Mouse (Mus musculus): Measurements from ENCODE around the gene Frmd4a.
"Not testable (repeated sequence)": the region's sequence is repeated elsewhere in the genome, so short reads cannot be mapped to it uniquely, and the experiment has no call there.

The Frmd4a gene

DNA sequence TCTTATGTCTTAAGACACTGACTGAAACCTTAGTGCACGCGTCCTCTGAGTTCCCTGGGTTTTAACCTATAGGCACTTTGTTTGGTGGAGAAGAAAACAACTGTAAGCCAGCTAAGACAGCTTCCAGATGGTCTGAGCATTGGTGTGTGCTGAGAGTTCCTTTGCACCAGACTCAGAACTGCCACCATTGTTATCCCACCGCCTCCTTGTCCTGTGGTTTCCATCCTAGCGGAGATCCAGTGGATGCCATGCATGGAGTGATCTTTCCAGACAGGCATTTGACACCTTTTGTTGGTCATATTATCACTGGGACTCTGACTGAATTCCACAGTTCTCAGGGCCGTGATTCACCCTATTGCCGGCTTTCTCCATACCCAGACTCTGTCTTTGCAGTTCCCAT, 205.8 kb downstream of the Frmd4a start:
- no peak for DNase-seq

DNA sequence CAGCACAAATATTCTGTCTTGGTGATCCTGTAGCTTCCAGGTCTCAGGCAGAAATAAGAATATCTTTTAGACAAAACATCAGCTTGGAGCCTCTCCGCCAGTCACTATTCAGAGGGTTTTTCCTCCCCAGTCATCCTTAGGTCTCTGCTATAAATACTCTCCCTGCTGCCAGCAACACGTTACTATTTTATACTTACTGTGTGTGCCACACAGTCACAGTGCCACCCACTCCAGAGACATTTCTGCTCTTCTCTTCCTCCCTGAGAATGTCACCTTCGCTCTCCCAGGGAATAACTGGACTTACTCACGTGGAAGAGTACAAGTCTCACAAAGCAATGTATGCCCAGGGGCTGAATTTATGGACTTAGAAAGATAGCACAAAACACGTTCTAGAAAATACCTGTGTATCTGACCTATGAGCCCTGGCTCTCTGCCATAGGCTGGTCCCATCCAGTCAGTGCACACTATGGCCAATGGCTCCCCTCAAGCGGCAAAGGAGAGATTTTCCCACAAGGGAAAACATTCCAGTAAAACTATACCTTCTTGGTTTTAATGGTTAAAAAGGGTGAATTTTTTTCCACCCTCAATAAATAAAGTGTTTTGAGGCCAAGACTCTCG, 209.5 kb downstream of the Frmd4a start:
- DNase-seq: no peak

DNA sequence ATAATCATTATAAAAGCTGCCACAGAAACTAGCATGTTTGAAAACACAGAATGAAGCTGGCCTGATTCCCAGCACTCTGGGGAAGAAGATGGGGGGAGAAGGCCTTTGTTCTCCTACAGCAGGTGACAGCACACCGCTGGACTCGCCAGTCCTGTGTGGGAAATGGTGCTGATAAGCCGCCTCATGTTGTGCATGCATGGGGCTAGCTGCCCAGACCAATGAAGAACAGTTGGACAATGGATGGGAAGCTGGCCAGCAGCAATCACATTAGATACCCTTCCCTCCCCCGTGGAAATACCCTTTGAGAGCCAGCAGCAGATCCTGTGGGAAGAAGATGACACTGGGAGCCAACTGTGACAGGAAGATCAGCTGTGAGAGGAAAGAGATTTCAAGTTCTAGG, 210.0 kb downstream of the Frmd4a start:
- DNase-seq: no peak

DNA sequence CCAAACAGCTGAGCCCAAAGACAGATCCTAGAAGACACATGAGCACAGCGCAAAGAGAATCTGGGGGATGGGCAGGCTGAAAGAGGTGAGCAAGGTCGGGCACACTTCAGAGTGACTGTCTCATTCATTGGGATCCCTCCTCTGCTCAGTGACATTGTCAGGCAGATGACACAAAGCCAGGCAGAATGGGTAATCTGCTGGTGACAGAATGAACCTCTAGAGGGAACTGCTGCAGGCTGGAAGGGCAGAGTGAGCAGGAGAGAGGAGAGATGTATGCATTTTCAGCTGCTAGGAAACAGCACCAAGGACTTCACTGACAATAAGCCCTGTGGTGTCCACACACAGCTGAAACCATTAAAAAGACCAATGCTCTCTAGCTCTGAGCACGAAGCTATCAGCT, 211.0 kb downstream of the Frmd4a start:
- no peak for DNase-seq

DNA sequence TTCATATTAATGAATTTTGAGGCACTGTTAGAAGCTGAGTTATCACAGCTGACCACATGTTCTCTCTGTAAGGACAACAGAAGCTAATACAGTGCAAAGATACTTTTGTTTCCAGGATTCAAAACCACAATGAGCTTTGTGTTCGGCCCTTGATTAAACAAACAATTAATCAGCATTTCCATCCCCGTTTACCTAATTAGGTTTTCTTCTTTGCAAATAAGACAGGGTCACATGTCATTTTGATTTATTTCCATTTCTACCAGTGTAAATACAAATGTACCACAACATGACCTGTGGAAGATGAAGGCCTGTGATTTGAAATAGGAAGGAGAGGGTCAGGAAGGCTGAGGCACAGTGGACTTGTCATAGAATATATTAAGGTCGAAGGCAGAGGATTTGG, 214.8 kb downstream of the Frmd4a start:
- DNase-seq: no peak

DNA sequence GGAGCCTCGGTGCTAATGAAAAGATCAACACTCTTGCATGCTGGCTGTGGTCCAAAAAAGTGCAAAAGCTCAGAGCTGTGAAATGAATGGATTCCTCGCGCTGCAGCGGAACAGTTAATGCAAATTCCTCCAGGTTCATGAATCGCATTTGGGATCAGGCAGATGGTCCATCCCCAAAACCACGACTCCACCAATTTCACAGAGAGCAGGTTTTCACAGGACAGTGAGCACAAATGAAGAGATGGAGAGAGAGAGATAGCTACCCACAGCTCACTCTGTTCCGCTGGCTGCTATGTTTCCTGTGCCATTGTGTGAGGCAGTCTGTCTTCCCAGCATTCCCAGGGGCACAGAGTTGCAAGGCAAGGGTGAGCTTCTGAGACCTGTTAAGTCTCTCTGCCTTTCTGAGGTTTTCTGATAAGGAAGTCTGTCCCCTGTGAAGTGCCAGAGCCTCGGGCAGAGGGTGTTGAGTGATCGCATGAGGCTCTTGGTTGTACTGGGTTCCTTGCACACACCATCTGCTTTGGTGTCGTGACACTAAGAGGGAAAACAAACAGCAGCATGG, 215.3 kb downstream of the Frmd4a start:
- DNase-seq: peak in 1 of 2 experiments; percentile 19

DNA sequence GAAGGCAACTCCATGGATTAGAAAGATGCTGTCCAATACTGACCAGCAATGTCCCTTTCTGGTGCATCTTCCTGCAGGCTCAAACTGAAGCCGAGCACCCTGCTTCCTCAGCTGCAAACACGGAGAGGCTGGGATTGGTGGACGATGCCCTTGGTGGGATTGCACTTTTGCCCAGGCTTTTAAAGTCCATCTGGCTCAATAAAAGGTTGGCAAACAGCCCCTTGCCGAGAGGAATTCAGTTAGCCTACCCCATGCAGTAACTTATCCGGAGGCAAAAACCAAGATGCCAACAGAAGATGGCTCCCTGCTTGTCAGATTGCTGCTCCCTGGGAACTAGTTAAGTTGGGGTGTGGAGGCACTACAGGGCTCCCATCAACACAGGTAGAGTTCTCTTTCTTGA, 220.2 kb downstream of the Frmd4a start:
- DNase-seq: peak in 1 of 2 experiments; percentile 12

DNA sequence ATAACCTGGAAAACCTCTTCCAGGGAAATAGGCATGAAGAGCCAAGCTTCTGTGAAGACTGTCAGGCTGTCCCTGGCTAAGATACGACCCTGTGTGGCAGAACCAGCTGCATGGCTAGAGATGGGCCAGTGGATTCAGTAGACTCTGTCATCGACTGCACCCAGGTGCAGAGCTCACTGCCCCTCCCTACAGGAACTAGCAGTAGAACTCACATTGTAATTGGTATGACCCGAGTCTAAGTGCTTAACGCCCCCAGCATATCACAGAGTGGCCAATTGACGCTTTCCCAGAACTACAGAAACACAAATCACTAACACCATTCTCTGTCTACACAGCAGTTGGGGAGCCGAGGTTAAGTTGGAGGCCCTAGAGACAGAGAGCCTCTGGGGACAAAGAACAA, 232.2 kb downstream of the Frmd4a start:
- no peak for DNase-seq

DNA sequence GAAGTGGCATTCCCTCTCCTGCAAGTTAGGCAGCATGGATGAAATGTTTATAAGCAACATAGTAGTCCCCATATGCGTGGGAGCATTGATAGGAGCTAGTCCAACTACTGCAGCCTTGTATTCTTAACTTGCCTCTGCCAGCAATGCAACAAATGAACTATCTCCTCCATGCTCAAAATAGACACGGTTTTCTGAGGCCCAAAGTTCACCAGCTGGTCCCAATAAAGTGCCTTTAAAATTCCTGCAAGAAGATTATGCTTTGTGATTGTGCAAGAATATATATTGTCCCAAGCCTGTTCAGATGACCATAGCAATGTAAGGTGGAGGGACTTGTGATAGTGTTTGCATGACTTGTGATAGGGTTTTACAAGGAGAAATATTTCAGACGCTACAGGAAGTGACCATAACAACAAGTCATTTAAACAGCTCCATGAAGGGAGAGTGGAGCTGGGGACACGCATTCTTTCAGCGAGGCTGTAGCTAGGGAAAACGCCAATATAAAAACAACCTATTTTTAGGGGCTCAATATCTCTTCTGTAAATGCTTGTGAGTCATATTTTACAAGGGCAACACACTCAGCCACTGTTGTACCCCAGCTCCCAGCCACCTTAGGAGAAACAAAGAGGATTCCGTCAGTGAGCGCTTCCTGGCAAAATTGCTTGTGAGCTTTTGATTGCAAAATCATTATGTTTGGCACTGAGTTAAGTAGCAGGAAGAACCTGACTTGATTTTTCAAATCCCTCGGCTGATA, 235.2 kb downstream of the Frmd4a start:
- DNase-seq: no peak

DNA sequence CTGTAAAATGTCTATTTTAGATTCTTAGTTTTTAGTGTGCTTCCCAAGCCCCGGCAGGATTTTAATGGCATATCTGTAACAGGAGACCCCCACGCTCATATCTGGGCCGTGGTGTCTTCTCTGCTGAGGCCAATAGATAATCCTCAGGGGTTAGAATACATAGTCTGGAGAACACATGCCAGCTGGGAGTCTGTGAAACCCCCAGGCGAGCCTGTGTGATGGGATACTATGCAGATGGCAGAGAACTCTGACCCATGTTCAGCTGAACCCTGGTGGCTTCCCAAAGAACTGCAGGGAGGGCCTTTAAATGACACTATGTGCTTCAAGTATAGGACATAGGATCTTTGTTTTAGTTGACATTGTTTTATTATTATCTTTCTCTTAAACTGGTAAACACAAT, 235.8 kb downstream of the Frmd4a start:
- DNase-seq: peak; percentile 14 to 34

DNA sequence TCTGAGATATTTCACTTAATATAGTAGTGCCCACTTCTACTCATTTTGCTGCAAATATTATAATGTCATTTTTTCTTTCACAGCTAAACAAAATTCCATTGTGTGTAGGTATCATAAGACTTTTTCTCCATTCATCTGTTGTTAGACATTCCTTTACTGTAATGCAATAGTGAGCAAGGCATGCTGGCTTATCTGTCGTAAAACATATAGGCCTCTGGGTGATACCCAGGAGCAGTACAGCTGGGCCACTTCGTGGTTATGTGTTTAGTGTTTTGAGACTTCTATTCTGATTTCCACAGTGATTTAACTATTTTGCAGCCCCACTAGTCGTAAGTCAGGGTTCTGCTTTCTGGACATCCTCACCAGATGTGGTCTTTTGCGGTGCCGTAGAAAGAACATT, 236.6 kb downstream of the Frmd4a start:
- DNase-seq: no peak

DNA sequence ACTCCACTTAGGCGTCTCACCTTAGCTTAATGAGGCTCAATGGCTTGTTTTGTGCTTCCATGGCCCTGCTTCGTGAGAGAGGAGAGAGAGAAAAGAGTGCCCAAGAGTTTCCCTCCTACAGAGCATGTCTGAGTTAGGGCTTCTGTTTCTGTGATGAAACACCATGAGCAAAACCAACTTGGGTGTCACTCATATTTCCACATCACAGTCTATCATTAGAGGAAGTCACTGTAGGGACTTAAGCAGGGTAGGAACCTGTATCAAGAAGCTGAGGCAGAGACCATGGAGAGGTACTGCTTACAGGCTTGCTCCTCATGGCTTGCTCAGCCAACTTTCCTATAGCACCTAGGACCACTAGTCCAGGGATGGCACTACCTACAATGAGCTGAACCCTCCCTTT, 238.7 kb downstream of the Frmd4a start:
- no peak for DNase-seq

DNA sequence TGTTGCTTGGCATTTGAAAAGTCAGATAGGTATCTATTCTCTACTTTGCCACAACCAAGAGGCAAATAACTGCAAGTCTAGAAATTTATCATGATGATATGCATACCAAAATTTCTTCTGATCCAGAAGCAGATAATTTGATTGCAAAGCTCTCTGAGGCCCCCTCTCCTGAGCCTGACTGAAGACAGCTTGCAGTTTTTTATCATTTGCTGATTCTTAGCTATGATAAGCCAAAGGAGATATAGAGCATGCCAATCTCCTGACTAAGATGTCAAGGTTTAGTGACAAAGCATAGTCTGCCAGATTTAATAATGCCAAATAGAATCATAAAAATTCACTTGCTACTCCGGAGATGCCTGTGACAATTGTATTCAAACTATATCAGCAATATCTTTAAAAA, 240.1 kb downstream of the Frmd4a start:
- no peak for DNase-seq

DNA sequence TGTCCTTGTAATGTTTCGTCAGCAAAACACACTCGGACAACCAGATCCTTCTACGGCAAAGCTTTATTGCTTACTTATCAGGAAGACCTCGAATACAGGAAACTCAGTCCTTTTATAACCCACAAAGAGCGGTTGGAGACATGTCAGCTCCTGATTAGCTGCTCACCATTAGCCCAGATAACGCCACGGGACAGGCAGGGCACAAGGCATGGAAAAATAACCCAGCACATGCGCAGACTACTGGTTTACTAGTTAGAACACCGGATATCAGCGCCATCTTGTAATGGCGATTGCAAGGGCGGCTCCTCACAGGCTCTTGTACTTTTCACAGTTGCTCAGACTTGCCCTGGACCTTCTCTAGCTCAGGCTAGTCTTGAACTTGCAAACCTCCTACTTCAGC, 241.3 kb downstream of the Frmd4a start:
- not testable (repeated sequence) for DNase-seq

DNA sequence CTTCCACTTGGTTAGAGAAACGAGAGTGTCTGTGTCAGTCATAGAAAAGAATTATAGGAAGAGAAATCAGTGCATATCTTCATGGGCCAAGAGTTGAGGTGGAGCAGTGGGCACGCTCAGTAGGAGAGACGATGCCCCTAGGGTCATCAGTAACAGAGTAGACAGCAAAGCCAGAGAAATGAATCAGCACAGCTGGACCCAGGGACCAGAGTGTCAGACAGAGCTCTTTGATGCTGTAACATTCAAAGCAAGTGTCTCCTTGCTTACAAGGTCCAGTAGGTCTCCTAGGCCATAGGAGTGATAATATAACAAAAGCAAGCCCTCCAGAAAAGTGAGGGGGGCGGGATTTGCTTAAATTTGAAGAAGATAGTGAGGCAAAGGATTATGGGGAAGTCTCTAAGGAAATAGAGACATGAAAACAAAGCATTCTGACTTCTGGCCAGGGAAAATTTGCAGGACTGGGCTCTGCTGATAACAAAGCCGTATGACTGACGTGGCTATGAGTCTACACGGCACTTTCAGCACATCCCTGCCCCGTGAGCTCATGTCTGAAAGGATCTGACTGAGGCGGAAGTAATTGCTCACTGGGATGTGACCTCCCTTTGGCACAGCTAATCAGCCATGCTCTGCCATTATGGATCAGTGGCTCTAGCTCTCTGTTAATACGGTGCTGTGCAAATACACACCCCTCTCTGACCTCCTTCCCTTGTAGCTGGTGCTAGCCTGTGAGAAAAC, 243.0 kb downstream of the Frmd4a start:
- DNase-seq: no peak

DNA sequence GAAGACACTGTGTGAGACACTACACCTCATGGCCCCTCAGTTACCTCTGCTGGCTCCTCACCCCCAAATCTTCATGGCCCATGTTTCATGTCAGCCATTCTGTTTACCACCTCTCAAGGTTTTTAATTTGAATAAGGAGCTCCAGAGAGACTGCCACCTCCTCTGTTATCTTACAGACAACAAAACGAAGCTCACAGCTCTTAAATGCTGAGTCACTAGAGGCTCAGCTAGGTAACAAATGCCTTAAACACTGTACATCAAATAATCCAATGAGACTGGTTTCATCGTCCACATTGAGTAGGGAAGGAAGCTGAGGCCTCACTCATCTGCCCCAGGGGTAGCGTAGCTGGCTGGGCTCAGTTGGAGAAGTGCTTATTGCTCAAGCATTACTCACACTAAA, 245.2 kb downstream of the Frmd4a start:
- DNase-seq: no peak

DNA sequence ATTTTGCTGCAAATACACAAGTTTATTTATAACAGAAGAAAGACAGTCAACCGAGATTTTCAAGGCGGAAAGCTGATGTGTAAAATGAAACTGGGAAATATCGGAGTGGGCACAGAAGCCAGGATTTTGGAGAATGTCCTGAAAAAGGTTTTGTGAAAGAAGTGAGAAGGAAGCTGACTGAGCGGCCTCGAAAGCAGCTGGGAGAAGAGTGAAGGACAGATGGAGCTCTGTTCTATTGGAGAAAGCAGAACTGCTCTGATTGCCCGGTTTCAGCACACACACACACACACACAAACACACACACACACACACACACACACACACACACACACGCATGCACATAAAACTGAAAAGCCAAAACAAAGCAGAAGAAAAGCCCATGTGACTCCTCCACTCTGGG, 249.9 kb downstream of the Frmd4a start:
- no peak for DNase-seq

DNA sequence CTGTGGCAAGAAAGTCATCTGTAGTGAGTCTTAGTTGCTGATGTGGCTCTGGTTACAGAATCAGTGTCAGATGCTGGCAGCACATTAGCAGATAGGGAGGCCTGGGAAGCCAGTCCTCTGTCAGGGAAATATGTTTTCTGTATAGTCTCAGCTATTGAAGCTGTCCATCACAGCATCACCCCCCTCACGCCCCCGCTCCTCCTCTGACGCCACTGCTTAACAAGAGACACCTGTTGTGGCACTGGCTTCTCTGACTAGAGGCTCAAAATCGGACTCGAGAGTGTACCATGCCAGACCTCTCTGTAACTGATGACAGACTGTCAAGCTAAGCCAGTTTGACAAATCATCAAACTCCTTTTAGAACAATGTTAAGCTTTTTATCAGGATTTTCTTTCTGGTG, 265.3 kb downstream of the Frmd4a start:
- DNase-seq: no peak

DNA sequence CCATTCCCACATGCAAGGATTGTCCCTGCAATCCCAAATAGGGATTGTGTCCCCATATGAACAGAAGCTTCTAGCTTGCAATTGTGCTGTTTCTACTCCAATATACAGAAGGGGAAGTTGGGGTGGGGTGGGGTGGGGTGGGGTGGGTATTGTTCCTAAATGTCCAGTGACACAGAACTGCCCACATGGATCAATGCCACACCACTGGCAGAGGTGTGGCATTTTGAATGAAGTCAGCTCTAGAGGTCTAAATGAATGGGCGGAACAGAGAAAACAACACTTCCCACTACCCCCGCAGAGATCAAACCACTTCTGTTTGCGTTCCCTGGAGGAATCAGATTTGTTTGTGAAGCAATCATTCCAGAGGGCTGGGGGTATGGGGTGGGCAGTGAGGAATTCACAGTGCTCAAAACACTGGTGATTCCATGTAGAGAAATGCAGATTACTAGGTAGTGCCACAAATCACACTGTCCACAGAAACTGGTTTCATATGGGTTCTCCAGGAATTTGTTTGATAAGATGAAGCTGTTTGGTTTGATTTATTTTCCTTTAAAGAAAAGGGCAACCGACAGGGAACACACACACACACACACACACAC, 268.3 kb downstream of the Frmd4a start:
- no peak for DNase-seq

DNA sequence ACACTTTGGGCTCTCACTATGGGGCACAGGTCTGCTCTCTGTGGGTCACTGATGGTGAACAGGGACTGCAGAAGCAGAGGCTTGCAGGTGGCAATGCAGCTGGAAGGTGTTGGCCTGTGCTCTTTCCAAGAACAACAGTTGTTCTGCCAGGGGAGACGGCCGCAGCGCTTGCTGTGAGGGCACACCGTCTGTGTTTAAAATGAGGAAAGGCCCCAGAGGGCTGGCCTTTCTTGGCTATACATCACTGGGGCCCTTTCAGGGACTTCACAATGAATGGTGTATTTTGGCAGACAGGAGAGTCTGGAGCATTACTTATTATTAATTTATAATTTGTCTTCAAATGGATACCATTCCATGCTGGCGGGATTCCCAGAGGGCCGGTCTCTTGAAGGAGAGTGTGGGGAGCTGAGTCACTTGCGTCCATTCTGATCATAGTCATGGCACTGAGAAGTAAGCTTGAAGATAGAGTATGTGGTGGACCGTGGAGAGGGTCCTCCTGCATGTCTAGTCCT, 268.9 kb downstream of the Frmd4a start:
- no peak for DNase-seq

DNA sequence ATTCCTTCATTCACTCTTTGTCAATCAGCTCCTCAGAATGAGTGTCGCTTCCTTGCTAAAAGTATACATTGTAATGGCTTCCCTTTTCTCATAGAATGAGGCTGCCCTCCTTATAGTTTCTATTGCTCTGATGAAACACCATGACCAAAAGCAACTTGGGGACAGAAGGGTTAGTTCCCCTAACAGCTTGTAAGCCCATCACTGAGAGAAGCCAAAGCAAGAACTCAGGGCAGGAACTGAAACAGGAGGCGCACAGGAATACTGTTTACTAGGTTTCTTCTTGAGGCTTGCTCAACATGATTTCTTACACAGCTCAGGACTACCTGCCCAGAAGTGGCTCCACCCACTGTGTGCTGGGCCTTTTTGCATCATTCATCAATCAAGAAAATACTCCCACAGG, 273.0 kb downstream of the Frmd4a start:
- no peak for DNase-seq

DNA sequence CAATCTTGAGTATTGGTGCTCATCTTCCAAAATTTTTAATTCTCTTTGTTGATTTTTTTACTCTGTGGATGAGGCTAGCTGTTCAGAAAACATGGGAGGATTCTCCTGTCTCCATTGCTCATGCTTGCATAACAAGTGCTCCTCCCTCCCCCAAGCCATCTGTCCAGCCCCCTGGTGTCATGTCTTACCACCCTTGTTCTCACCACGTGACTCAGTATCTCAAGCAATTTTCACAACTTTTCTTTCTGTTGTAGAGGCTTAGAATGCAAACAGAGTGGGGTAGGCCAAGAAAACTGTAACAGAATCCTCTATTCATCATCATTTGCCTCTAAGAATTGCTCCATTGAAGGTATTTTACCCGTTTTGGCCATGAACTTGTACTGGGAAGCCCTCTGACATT, 273.6 kb downstream of the Frmd4a start:
- DNase-seq: no peak

DNA sequence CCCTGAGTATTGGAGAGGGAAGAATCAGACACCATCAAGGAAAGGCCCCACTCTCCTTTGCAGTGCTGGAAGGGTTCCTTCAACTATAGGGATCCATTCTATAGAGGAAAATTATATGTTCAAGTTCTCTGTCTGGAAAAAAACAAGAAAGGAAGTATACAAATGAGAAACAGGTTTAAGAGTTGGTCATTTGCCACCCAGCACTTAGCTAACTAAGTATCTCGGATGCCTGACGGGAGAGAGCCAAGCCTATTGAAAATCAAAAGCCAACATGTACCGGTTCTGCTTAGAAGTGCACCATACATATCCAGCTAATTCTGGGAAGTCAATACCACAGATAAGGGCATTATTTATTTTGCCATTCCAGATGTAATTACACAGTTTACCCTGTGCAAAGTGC, 274.2 kb downstream of the Frmd4a start:
- no peak for DNase-seq

Measured in cerebellum, postnatal 25 days (tissue).